Mouse (Mus musculus): ENCODE data around the gene Mcrip1.
"Not testable (repeated sequence)": the region's sequence is repeated elsewhere in the genome, so short reads cannot be mapped to it uniquely, and the experiment has no call there.

Mcrip1 gene

GRCm38 (mm10) chr11:120517147-120517546, 32.4 kb downstream of the Mcrip1 start:
- in situ Hi-C loops (cut with MboI, MseI) = no loop called here

- in situ Hi-C loops (cut with MboI, MseI) = no loop called here
Observed at GRCm38 (mm10) chr11:120515611-120516010, 33.9 kb downstream of the Mcrip1 start.

GRCm38 (mm10) chr11:120514262-120514661, 35.3 kb downstream of the Mcrip1 start:
- in situ Hi-C loops (cut with MboI, MseI) = not testable (repeated sequence)

- in situ Hi-C loops (cut with MboI, MseI) = no loop called here
Observed at GRCm38 (mm10) chr11:120512790-120513453, 36.6 kb downstream of the Mcrip1 start.

- in situ Hi-C loops (cut with MboI, MseI) = no loop called here
Observed at GRCm38 (mm10) chr11:120510375-120511030, 39.0 kb downstream of the Mcrip1 start.

GRCm38 (mm10) chr11:120509940-120510339, 39.6 kb downstream of the Mcrip1 start:
- in situ Hi-C loops (cut with MboI, MseI) = no loop called here

GRCm38 (mm10) chr11:120508290-120508870, 41.1 kb downstream of the Mcrip1 start:
- in situ Hi-C loops (cut with MboI, MseI) = no loop called here

- in situ Hi-C loops (cut with MboI, MseI) = no loop called here
Observed at GRCm38 (mm10) chr11:120507611-120508289, 41.8 kb downstream of the Mcrip1 start.

GRCm38 (mm10) chr11:120506899-120507298, 42.6 kb downstream of the Mcrip1 start:
- in situ Hi-C loops (cut with MboI, MseI) = no loop called here

GRCm38 (mm10) chr11:120505661-120506060, 43.9 kb downstream of the Mcrip1 start:
- in situ Hi-C loops (cut with MboI, MseI) = no loop called here

- in situ Hi-C loops (cut with MboI, MseI) = no loop called here
Observed at GRCm38 (mm10) chr11:120501701-120502100, 47.8 kb downstream of the Mcrip1 start.

GRCm38 (mm10) chr11:120501018-120501417, 48.5 kb downstream of the Mcrip1 start:
- in situ Hi-C loops (cut with MboI, MseI) = no loop called here

GRCm38 (mm10) chr11:120500357-120500756, 49.2 kb downstream of the Mcrip1 start:
- in situ Hi-C loops (cut with MboI, MseI) = no loop called here

GRCm38 (mm10) chr11:120499894-120500293, 49.6 kb downstream of the Mcrip1 start:
- in situ Hi-C loops (cut with MboI, MseI) = no loop called here

- in situ Hi-C loops (cut with MboI, MseI) = no loop called here
Observed at GRCm38 (mm10) chr11:120498891-120499290, 50.6 kb downstream of the Mcrip1 start.

- in situ Hi-C loops (cut with MboI, MseI) = no loop called here
Observed at GRCm38 (mm10) chr11:120498226-120498625, 51.3 kb downstream of the Mcrip1 start.

GRCm38 (mm10) chr11:120497436-120497835, 52.1 kb downstream of the Mcrip1 start:
- in situ Hi-C loops (cut with MboI, MseI) = no loop called here

- in situ Hi-C loops (cut with MboI, MseI) = no loop called here
Observed at GRCm38 (mm10) chr11:120493911-120494310, 55.6 kb downstream of the Mcrip1 start.

GRCm38 (mm10) chr11:120493351-120493750, 56.2 kb downstream of the Mcrip1 start:
- in situ Hi-C loops (cut with MboI, MseI) = no loop called here

Measured in T-helper 17 cell (primary cell).